Mouse (Mus musculus) ovary, postnatal 10 days (tissue): Measurements from ENCODE around the gene Snrpa.
"Not testable (repeated sequence)": the region's sequence is repeated elsewhere in the genome, so short reads cannot be mapped to it uniquely, and the experiment has no call there.

Source experiments
- DNase-seq: peaks from one replicate; pipeline ENCODE4 v3.0.0; 2022; ENCODE audit warnings: low spot score

Gene Snrpa

GRCm38 (mm10) chr7:27195681-27196611 is at the start of gene Snrpa, which contains the start of gene BC024978:
Snrpa (minus strand) TSS chr7:27196271.
BC024978 (plus strand) TSS chr7:27195781.
- peak; percentile 84 for DNase-seq

- DNase-seq, result not testable (repeated sequence)
These were observed 48.0 kb upstream of the Snrpa start for GRCm38 (mm10) chr7:27244088-27244487.

GRCm38 (mm10) chr7:27243211-27243610 is 47.1 kb upstream of the Snrpa start:
- no peak for DNase-seq

- DNase-seq, result no peak
These were observed 42.5 kb upstream of the Snrpa start for GRCm38 (mm10) chr7:27238568-27238967.

- no peak for DNase-seq
These were observed 41.5 kb upstream of the Snrpa start for GRCm38 (mm10) chr7:27237527-27237926.

GRCm38 (mm10) chr7:27235726-27236125 is 39.7 kb upstream of the Snrpa start:
- DNase-seq, result no peak

GRCm38 (mm10) chr7:27233300-27233699 is 37.2 kb upstream of the Snrpa start:
- no peak for DNase-seq

- peak; percentile 78 for DNase-seq
These were observed 36.8 kb upstream of the Snrpa start, which contains the start of gene Coq8b for GRCm38 (mm10) chr7:27232781-27233281. Coq8b (plus strand) TSS chr7:27233023.

- DNase-seq, result no peak
These were observed 35.7 kb upstream of the Snrpa start for GRCm38 (mm10) chr7:27231693-27232331.

- DNase-seq, result no peak
These were observed 34.7 kb upstream of the Snrpa start for GRCm38 (mm10) chr7:27230781-27231180.

GRCm38 (mm10) chr7:27228865-27229264 is 32.8 kb upstream of the Snrpa start:
- DNase-seq, result no peak

GRCm38 (mm10) chr7:27228281-27228821 is 32.3 kb upstream of the Snrpa start, which contains the start of gene Itpkc:
Itpkc (minus strand) TSS chr7:27228661.
- peak; percentile 75 for DNase-seq

GRCm38 (mm10) chr7:27227676-27228075 is 31.6 kb upstream of the Snrpa start:
- DNase-seq, result no peak

- DNase-seq, result no peak
These were observed 31.2 kb upstream of the Snrpa start for GRCm38 (mm10) chr7:27227276-27227675.

- no peak for DNase-seq
These were observed 29.0 kb upstream of the Snrpa start for GRCm38 (mm10) chr7:27224877-27225575.

- DNase-seq, result no peak
These were observed 26.5 kb upstream of the Snrpa start for GRCm38 (mm10) chr7:27222538-27222937.

- DNase-seq, result no peak
These were observed 25.9 kb upstream of the Snrpa start for GRCm38 (mm10) chr7:27221939-27222338.

- no peak for DNase-seq
These were observed 23.9 kb upstream of the Snrpa start for GRCm38 (mm10) chr7:27219937-27220336.

GRCm38 (mm10) chr7:27218586-27218985 is 22.5 kb upstream of the Snrpa start:
- DNase-seq, result no peak

- DNase-seq, result no peak
These were observed 16.6 kb upstream of the Snrpa start for GRCm38 (mm10) chr7:27212626-27213025.

GRCm38 (mm10) chr7:27203730-27204449 is 7.8 kb upstream of the Snrpa start:
- DNase-seq, result no peak
